Mouse (Mus musculus): Measurements from ENCODE around the gene Ap5s1. TPM values are rescaled to one million over a fixed set of nuclear protein-coding genes. Genes with fewer than 3 reads are reported as not detected.
"Not testable (repeated sequence)": the region's sequence is repeated elsewhere in the genome, so short reads cannot be mapped to it uniquely, and the experiment has no call there.

Gene Ap5s1
- total RNA-seq, 1 experiment from 2014 or later = 3.0 TPM

DNA sequence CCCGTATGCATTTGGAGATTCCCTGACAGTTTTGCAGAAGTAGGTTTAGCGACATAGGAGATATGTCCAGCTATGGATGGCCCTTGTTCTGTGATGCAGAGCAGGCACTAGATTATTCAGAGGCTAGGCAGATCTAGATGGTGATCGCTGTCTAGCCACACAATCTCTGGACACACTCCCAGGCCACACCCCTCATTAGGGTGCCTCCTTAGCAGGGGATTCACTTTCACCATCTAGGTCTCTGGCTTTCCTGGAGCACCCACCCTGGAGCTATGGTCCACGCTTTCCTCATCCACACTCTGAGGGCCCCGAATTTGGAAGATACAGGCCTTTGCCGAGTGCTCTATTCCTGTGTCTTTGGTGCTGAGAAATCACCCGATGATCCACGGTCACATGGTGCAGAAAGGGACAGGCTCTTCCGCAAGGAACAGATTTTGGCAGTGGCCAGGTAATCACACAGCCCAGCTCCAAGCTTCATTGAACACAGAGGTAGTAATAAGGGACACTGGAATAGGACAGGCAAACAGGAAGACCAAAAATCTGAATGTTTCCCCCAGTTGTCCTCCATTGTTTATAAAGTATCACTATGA lies 4.2 kb downstream of the Ap5s1 start:
- no peak for ATAC-seq (replicated peaks; ENCODE audit: insufficient number of reproducible peaks, low FRiP score, low TSS enrichment, poor library complexity, severe bottlenecking)

DNA sequence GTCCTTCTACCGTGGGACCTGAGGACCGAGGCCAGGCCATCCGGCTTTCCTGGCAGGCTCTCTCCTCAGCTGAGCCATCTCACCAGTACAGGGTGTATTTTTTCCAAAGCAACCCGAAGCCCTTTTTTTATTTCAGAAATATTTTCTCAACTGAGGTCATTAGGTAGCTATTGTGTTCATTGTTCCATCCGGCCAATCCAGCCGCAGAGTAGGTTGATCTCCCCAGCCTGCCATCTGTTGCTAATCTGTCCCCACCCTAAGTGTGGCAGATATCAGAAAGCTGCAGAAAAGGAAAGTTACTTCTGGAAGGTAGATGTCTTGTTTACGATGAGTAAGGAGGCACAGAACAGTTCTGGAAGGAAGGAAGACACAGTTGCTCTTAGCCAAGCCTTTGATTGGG lies 6.9 kb downstream of the Ap5s1 start:
- no peak for ATAC-seq (replicated peaks; ENCODE audit: insufficient number of reproducible peaks, low FRiP score, low TSS enrichment, poor library complexity, severe bottlenecking)

DNA sequence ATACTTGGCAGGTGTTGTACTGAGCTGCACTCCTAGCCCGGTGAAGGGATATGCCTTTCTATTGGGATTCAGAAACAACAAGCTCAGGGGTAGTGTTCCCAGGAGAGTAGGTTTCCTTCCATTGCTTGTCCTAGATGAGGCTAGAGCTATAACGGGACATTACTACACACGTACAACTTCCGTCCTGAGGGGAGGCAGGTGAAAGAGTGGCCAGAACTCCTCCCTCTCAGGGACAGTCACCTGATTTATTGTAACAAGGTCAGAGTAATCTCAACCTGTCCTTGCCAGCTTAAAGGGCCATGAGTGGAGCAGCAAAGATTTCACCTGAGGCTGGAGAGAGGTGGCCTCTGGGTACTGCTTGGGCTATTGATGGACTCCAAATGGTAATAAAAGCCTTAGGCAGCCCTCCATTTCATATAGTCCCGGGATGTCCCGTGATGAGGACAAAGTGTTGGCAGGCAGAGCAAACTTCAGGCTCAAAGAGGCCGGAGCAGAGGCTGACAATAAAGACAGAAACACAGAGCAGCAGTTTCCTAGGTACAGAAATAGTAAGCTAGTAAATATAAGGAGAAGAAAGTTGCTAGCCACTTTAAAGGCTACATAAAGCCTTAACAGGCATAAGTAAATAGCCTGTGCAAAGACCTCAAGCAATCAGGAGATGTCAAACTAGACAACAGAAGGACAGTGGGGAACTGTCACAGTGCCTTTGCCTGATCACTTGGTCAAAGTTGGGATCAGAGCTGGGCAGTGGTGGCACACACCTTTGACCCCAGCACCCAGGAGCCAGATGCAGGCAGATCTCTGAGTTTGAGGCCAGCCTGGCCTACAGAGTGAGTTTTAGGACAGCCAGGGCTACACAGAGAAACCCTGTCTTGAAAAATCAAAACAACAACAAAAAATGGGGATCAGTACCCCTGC lies 9.3 kb downstream of the Ap5s1 start:
- no peak for ATAC-seq (replicated peaks; ENCODE audit: insufficient number of reproducible peaks, low FRiP score, low TSS enrichment, poor library complexity, severe bottlenecking)

DNA sequence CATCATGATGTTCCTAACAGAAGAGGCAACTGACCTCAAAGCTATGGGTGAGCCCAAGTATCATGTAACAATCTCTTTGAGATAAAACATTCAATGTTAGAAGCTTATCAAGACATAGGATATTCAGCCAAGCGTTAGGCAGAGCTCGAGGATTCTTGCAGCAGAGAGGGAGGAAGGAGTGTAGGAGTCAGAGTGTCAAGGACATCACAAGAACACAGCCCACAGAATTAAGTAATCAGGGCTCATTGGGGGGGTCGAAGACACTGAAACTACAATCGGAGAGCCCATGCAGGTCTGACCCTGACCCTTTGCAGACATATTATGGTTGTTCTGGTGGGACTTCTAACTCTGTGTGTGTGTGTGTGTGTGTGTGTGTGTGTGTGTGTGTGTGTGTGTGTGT lies 13.2 kb downstream of the Ap5s1 start:
- no peak for ATAC-seq (replicated peaks; ENCODE audit: insufficient number of reproducible peaks, low FRiP score, low TSS enrichment, poor library complexity, severe bottlenecking)

DNA sequence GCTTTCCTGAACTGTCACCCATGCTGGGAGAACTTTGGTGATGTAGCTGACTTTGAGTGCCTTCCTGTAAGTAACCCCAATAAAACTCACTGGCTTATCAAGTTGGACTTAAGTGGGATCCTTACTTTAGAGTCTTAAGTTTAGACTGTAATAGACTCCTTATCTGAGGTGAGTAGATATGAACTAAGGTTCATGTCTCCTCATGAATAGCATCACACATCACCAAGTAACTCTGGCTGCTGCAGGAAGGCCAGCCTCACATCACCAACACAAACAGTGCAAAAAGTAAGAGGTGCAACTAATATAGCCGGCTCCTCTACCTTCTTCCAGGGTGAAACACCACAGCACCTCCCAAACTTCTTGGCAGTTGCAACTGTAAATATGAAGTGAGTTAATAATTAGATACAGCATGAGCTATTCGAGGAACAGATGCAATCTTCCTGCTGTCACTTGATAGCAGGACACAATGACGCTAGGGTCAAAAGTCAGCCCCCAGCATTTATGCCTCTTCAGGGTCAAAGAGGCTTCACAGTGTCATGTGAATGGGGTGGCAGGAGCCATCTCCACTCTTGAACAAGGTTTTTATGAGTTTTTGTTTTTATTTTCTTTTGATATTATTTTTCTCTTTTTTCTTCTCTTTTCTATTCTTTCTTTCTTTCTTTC lies 15.1 kb downstream of the Ap5s1 start:
- no peak for ATAC-seq (replicated peaks; ENCODE audit: insufficient number of reproducible peaks, low FRiP score, low TSS enrichment, poor library complexity, severe bottlenecking)

DNA sequence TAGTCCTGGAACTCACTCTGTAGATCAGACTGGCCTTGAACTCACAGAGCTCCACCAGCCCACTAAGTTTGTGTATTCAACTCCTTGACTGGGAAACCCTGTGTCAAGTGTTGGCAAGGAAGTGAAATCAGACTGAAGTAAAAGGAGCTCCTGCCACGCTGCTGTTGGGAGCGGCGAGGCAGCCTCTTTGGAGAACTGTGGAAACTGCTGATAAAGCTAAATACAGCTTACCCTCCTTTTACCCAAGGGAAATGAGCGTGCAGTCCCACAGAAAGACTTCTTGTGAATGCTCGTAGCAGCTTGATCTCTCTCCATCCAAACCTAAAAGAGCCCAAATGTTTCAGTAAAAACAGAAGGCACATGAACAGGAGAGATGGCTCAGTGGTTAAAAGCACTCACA lies 15.7 kb downstream of the Ap5s1 start:
- ATAC-seq (replicated peaks; ENCODE audit: insufficient number of reproducible peaks, low FRiP score, low TSS enrichment, poor library complexity, severe bottlenecking) = no peak

DNA sequence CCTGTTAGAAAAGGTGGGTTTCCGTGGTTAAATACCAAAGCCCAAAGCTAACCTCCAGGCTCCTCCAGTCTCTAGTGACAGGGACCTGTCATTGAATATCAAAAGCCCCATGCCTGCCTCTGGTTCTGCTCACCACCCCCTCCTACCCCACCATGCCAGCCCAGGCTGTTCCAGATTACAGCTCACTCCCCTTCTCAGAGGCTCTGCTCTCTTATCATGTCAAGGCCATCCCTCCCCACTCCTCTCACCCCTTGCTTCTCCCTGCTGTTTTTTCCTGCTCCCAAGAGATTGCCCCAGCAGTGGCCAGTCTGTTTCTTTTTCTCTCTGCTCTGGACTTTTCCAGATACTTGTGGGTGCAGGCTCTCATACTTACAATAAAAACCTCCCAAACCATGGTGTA lies 16.7 kb downstream of the Ap5s1 start:
- no peak for ATAC-seq (replicated peaks; ENCODE audit: insufficient number of reproducible peaks, low FRiP score, low TSS enrichment, poor library complexity, severe bottlenecking)

DNA sequence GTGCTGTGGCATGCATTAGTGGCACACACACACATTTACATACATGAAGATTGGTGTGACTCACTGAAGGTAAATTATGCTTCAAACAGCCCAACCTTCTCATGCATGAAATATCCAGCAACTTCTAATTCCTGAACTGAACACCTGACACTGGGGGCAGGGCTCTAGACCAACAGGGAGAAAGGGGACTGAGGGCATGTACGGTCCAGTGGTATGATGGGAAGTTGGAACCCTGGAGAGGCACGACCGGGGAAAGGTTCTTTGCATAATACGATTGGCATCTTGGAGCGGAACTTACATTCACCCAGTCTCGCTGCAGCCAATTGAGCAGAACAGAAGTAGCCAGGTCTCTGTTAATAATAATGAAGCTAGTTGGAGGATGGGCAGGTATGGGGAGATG lies 18.3 kb downstream of the Ap5s1 start:
- no peak for ATAC-seq (replicated peaks; ENCODE audit: insufficient number of reproducible peaks, low FRiP score, low TSS enrichment, poor library complexity, severe bottlenecking)

DNA sequence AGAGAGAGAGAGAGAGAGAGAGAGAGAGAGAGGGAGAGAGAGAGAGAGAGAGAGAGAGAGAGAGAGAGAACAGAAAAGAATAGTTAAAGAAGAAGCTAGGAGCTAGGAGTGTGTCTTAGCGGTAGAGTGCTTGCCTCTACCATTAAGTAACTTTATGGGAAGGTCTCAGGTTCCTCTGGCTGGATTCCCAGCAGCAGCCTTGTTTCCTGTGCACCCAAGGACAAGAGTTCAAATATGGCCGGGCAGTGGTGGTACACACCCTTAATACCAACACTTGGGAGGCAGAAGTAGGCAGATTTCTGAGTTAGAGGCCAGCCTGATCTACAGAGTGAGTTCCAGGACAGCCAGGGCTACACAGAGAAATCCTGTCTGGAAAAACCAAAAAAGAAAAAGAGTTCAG lies 19.8 kb downstream of the Ap5s1 start:
- ATAC-seq (replicated peaks; ENCODE audit: insufficient number of reproducible peaks, low FRiP score, low TSS enrichment, poor library complexity, severe bottlenecking) = not testable (repeated sequence)

DNA sequence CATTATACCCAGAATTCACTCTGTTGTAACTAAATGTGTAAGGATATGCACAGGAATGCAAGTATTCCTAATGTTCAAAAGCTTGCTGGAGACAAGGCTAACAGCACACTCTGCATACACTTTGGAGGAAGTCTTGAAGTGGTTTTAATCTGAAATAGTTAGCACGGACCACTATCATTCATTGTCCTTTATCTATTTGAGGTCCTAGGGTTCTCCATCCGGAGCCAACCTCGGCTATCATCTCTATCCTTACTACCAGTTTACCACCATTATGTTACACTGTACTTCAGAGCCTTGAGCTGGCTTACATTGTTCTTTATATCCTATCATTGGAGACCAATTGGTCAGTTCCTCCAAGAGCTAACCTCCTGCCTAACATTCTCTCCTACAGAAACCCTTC lies 20.4 kb downstream of the Ap5s1 start:
- no peak for ATAC-seq (replicated peaks; ENCODE audit: insufficient number of reproducible peaks, low FRiP score, low TSS enrichment, poor library complexity, severe bottlenecking)

DNA sequence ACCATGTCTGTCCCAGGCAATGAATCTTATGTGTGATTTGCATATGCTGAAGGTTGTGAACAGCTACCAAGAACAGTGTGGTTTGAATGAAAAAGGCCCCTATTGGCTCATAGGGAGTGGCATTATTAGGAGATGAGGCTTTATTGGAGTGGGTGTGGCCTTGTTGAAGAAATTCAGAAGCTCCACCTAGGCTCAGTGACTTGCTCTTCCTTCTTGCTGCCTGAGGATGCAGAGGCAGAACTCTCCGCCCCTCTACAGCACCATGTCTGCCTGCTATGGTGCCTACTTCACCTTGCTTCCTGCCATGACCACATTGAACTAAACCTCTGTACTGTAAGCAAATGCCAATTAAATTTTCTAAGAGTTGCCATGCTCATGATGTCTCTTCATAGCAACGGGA lies 25.7 kb downstream of the Ap5s1 start:
- ATAC-seq (replicated peaks; ENCODE audit: insufficient number of reproducible peaks, low FRiP score, low TSS enrichment, poor library complexity, severe bottlenecking) = 0 out of 2 replicates have a peak, but pooled peaks have one; percentile 15

DNA sequence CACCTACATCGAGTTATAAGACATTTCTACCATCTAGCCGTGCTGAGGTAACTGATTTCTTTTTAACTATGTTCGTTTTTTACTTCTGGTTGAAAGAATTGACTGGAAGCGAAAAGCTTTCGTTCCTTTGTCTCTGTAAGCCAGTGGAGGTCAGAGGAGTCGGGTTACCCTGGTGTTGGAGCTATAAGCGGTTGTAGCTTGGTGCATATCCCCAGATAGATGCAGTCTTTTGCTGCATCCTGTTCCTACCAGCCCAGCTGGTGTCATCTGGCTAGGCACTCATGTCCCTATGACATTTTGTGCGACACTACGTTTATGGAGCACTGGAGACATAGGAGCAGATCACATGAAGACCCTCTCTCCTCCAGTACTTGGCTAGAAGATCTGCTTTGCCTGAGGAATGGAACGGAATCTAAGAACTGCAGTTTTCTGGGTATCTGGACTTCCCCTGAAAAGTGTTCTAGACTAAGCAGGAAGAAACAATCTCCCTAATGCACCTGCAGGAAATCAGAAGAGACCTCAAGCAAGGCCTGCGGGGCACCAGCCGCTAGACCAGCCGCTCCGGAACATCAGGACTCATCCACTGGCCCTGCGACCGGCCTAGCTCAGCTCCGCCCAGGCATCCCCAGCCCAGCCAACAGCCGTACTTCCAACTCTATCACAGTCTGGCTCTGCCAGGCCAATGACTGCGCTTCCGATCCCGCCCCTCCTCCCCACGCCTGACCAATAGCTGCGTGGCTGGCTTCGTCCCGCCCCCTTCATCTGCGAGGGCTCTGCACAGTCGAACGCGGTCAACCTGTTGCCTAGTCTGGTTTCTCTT lies 26.6 kb downstream of the Ap5s1 start, which contains the start of gene Mavs:
Gene Mavs, plus strand, starts transcription at position 757 of the 820 bp plus-strand sequence.
- ATAC-seq (replicated peaks; ENCODE audit: insufficient number of reproducible peaks, low FRiP score, low TSS enrichment, poor library complexity, severe bottlenecking) = peak; percentile 99

DNA sequence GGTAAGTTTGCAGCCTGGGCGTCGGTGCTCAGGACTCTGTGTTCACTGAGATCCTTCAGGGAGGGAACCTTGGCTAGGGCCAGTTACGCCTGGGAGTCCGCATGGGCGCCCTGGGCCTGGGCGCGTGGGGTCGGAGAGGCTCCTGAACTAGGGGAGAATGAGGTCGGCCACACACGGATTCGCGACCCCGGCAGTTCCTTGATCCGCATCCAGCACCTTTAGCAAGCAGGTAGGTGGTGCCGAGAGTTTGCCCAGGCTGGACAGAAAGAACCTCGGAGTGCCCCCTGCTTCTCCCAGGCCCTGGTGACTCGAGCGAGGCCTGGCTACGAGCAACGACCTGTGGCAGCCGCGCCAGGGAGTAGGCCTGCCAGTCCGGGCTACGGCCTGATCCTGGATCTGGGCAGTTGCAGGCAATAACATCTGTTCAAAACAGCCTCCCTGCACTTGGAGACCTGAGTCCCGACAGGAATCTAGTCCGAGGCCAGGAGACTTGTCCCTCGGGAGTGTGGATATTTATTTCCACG lies 27.3 kb downstream of the Ap5s1 start:
- ATAC-seq (replicated peaks; ENCODE audit: insufficient number of reproducible peaks, low FRiP score, low TSS enrichment, poor library complexity, severe bottlenecking) = no peak

DNA sequence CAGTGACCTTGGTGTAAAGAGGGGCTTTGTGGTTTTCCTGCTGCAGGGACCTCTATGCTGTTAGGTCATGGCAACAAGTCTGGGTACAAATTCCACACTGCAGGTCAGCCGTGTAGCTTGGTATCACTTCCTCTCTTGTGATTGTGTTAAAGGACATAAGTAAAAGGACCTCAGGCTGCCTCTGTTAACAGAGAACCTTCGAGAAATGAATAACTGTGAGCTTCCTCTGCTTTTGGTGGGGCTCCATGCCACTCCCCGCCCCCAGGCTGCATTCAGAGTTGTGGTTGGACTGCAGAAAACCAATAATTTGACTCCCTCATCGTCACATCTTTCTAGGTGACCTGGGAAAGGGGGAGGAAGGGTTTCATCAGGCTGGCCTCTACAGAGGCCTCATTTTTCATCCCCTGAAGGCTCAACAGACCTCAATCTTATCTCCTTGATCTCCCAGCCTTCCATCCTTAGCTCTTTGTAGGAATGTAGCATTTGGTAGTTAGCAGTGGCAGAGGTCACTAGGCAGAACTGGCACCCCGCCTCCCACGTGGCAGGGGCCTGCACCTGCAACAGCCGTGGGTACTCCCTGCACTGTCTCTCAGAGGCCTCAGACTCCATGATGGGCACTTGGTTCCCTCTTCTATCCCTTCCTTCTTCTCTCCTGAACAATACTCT lies 28.2 kb downstream of the Ap5s1 start:
- peak; percentile 44 for ATAC-seq (replicated peaks; ENCODE audit: insufficient number of reproducible peaks, low FRiP score, low TSS enrichment, poor library complexity, severe bottlenecking)

DNA sequence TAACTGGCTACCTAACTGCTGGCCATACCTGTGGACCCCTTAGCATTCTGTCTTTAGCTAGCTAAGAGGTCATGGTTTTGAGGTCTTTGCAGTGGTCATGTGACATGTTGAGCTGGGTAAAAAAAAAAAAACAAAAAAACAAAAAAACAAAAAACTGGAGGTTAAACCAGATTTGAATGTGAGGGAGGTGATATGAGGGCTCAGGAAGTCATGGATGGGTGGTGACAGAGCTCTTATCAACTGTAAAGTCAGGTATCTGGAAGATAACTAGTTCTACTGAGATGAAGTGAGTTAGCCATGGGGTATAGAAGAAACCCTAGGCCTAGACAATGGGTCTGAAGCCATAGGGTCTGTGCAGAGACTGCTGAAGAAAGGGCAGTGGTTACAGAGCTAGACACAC lies 35.3 kb downstream of the Ap5s1 start:
- no peak for ATAC-seq (replicated peaks; ENCODE audit: insufficient number of reproducible peaks, low FRiP score, low TSS enrichment, poor library complexity, severe bottlenecking)

DNA sequence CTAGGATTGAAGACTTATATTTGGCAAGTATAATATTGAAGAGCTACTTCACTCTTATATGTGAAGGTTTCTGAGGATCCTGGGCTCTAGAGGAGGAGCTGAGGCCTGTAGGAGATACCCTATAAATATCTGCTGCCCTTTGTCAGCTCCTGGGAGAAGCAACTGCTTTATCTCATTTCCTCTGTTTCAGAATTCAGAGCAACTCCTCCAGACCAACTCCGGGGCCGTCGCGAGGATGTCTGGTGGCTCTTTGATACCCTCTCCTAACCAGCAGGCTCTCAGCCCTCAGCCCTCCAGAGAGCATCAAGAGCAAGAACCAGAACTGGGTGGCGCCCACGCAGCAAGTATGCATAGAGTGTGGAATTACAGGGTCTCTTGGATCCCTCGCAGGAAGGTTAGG lies 36.1 kb downstream of the Ap5s1 start:
- no peak for ATAC-seq (replicated peaks; ENCODE audit: insufficient number of reproducible peaks, low FRiP score, low TSS enrichment, poor library complexity, severe bottlenecking)

DNA sequence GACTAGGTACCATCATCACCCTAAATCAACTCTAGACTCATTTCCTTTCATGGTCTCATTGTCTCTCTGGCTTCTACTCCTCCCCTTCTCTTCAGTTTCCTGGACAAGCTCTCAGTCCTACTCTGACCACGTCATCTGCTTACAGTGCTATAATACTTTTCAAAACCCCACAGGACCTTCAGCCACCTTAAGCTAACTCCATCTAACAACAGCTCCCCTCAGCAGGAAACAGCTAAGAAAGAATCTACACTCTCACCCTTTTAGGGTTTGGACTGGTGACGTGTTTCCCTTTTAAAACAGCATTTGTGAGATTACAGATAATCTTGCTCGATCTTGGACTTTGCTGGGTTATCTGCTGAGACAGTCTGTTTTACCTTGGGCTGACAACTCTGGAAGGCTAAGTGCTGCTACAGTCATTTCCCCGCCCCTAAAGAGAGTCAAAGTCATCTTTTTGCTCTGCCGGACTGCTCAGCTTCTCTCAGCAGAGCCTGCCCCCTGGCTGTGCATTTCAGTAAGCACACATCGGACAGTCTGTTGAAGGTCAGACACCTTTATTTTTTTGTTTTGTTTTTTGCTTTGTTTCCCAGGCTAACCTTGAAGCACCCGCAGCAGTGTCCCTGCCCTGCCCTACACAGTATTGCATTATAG lies 46.9 kb downstream of the Ap5s1 start:
- peak; percentile 92 for ATAC-seq (replicated peaks; ENCODE audit: insufficient number of reproducible peaks, low FRiP score, low TSS enrichment, poor library complexity, severe bottlenecking)

DNA sequence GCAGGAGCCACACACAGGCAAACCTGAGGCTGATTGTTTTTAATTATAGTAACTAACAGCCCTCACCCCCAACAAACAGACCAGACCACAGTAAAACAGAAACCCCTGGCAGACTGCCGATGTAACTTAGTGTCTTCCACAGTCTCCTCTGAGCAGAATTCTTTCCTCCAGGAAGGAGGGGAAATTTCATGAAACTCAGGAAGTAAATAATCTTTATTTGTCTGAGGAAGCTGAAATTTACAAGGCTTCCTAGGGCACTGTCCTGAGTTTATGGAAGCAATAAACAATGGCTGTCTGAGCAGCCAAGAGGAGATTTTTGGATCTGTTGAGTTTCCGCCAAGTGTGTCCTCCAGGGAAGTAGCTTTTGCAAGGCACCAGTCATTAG lies 47.4 kb downstream of the Ap5s1 start:
- no peak for ATAC-seq (replicated peaks; ENCODE audit: insufficient number of reproducible peaks, low FRiP score, low TSS enrichment, poor library complexity, severe bottlenecking)
